Mouse (Mus musculus): ENCODE measurements around the gene Syt2. TPM values are rescaled to one million over a fixed set of nuclear protein-coding genes. Genes with fewer than 3 reads are reported as not detected.

Syt2 gene
- polyA plus RNA-seq, 1 experiment from 2014 or later, result 0.58 TPM

GRCm38 (mm10) chr1:134764831-134765458 lies 118.5 kb downstream of the Syt2 start:
- ATAC-seq (replicated peaks; ENCODE audit: low FRiP score, low read depth) (peak; percentile 47; the same call in 1 of the 2 replicates), DNase-seq (ENCODE audit: low spot score) (peak; percentile 87)
- WGBS, result 13% methylated on average over 7 of the region's 7 CpGs
- Histone ChIP-seq H3K36me3 (ENCODE audit: insufficient read depth, low read length) (no peaks in the 10 kb centered on the region), H3K9me3 (replicated peaks; ENCODE audit: low read length) (no peaks in the 10 kb centered on the region), H3K4me3 (replicated peaks; ENCODE audit: low read depth, low read length) (no peak overlapping the region), H3K27me3 (ENCODE audit: insufficient read depth, low read length) (no peaks in the 10 kb centered on the region), H3K4me1 (replicated peaks; ENCODE audit: insufficient read depth, low read length) (no peaks in the 10 kb centered on the region; the same call in 1 of the 2 replicates), H3K9ac (ENCODE audit: low read depth, low read length) (no peak overlapping the region), H3K4me2 (ENCODE audit: low read length) (no peak overlapping the region), H3K27ac (peak overlapping the region; percentile 51)
- TF ChIP-seq CTCF (IDR thresholded peaks at IDR 0.05; ENCODE audit: low read depth), result no peak; the same call in 1 of the 2 replicates

- no peak overlapping the region for H3K4me2 ChIP-seq (ENCODE audit: low read length)
- no peaks in the 10 kb centered on the region for H3K9me3 ChIP-seq (replicated peaks; ENCODE audit: low read length)
- no peak overlapping the region for H3K27ac ChIP-seq
- no peaks in the 10 kb centered on the region for H3K27me3 ChIP-seq (ENCODE audit: insufficient read depth, low read length)
- no peaks in the 10 kb centered on the region for H3K36me3 ChIP-seq (ENCODE audit: insufficient read depth, low read length)
- H3K4me3 ChIP-seq (replicated peaks; ENCODE audit: low read depth, low read length), result no peak overlapping the region
- DNase-seq (ENCODE audit: low spot score) (no peak), ATAC-seq (replicated peaks; ENCODE audit: low FRiP score, low read depth) (no peak)
- no peak for TF ChIP-seq CTCF (IDR thresholded peaks at IDR 0.05; ENCODE audit: low read depth)
- WGBS, result 59% methylated on average over 4 of the region's 4 CpGs
- 0 out of 2 replicates have a peak, but pooled peaks cover under 1% of the 10 kb centered on the region for H3K4me1 ChIP-seq (replicated peaks; ENCODE audit: insufficient read depth, low read length)
- no peak overlapping the region for H3K9ac ChIP-seq (ENCODE audit: low read depth, low read length)
Observed at GRCm38 (mm10) chr1:134766448-134766847, 120.0 kb downstream of the Syt2 start.

- no peak for ATAC-seq (replicated peaks; ENCODE audit: low FRiP score, low read depth)
- 98% methylated on average over 5 of the region's 5 CpGs for WGBS
- Histone ChIP-seq H3K4me1 (replicated peaks; ENCODE audit: insufficient read depth, low read length) (peaks cover 14% of the 10 kb centered on the region), H3K4me2 (ENCODE audit: low read length) (no peak overlapping the region), H3K9ac (ENCODE audit: low read depth, low read length) (no peak overlapping the region), H3K27ac (peak overlapping the region; percentile 39; the same call in 1 of the 2 replicates), H3K27me3 (ENCODE audit: insufficient read depth, low read length) (no peaks in the 10 kb centered on the region), H3K9me3 (replicated peaks; ENCODE audit: low read length) (no peaks in the 10 kb centered on the region), H3K4me3 (replicated peaks; ENCODE audit: low read depth, low read length) (no peak overlapping the region), H3K36me3 (ENCODE audit: insufficient read depth, low read length) (no peaks in the 10 kb centered on the region)
- TF ChIP-seq CTCF (IDR thresholded peaks at IDR 0.05; ENCODE audit: low read depth), result no peak
- no peak for DNase-seq (ENCODE audit: low spot score)
Observed at GRCm38 (mm10) chr1:134770312-134770711, 123.8 kb downstream of the Syt2 start.

- DNase-seq (ENCODE audit: low spot score) (peak; percentile 90), ATAC-seq (replicated peaks; ENCODE audit: low FRiP score, low read depth) (peak; percentile 65; the same call in 1 of the 2 replicates)
- 36% methylated on average over 6 of the region's 6 CpGs for WGBS
- Histone ChIP-seq H3K9ac (ENCODE audit: low read depth, low read length) (no peak overlapping the region), H3K27ac (peak overlapping the region; percentile 38), H3K4me3 (replicated peaks; ENCODE audit: low read depth, low read length) (no peak overlapping the region), H3K9me3 (replicated peaks; ENCODE audit: low read length) (no peaks in the 10 kb centered on the region), H3K4me2 (ENCODE audit: low read length) (no peak overlapping the region), H3K27me3 (ENCODE audit: insufficient read depth, low read length) (no peaks in the 10 kb centered on the region), H3K36me3 (ENCODE audit: insufficient read depth, low read length) (no peaks in the 10 kb centered on the region), H3K4me1 (replicated peaks; ENCODE audit: insufficient read depth, low read length) (peaks cover 14% of the 10 kb centered on the region)
- TF ChIP-seq CTCF (IDR thresholded peaks at IDR 0.05; ENCODE audit: low read depth), result no peak
Observed at GRCm38 (mm10) chr1:134771353-134771752, 124.9 kb downstream of the Syt2 start.

- DNase-seq (ENCODE audit: low spot score) (no peak), ATAC-seq (replicated peaks; ENCODE audit: low FRiP score, low read depth) (no peak)
- no peak overlapping the region for H3K4me2 ChIP-seq (ENCODE audit: low read length)
- no peaks in the 10 kb centered on the region for H3K9me3 ChIP-seq (replicated peaks; ENCODE audit: low read length)
- no peaks in the 10 kb centered on the region for H3K36me3 ChIP-seq (ENCODE audit: insufficient read depth, low read length)
- no peaks in the 10 kb centered on the region for H3K27me3 ChIP-seq (ENCODE audit: insufficient read depth, low read length)
- 81% methylated on average over 7 of the region's 7 CpGs for WGBS
- peaks cover 14% of the 10 kb centered on the region for H3K4me1 ChIP-seq (replicated peaks; ENCODE audit: insufficient read depth, low read length)
- H3K27ac ChIP-seq, result peak overlapping the region; percentile 38; the same call in 1 of the 2 replicates
- no peak overlapping the region for H3K9ac ChIP-seq (ENCODE audit: low read depth, low read length)
- H3K4me3 ChIP-seq (replicated peaks; ENCODE audit: low read depth, low read length), result no peak overlapping the region
- TF ChIP-seq CTCF (IDR thresholded peaks at IDR 0.05; ENCODE audit: low read depth), result no peak
Observed at GRCm38 (mm10) chr1:134771999-134772398, 125.5 kb downstream of the Syt2 start.

- ATAC-seq (replicated peaks; ENCODE audit: low FRiP score, low read depth) (no peak), DNase-seq (ENCODE audit: low spot score) (no peak)
- no peak overlapping the region for H3K9ac ChIP-seq (ENCODE audit: low read depth, low read length)
Observed at GRCm38 (mm10) chr1:134772821-134773220, 126.3 kb downstream of the Syt2 start.

More at GRCm38 (mm10) chr1:134772821-134773220, 126.3 kb downstream of the Syt2 start:
- no peak overlapping the region for H3K4me2 ChIP-seq (ENCODE audit: low read length)
- H3K27ac ChIP-seq, result no peak overlapping the region
- no peaks in the 10 kb centered on the region for H3K9me3 ChIP-seq (replicated peaks; ENCODE audit: low read length)
- 65% methylated on average over 3 of the region's 3 CpGs for WGBS
- peaks cover 14% of the 10 kb centered on the region for H3K4me1 ChIP-seq (replicated peaks; ENCODE audit: insufficient read depth, low read length)
- H3K4me3 ChIP-seq (replicated peaks; ENCODE audit: low read depth, low read length), result no peak overlapping the region
- no peaks in the 10 kb centered on the region for H3K27me3 ChIP-seq (ENCODE audit: insufficient read depth, low read length)
- H3K36me3 ChIP-seq (ENCODE audit: insufficient read depth, low read length), result no peaks in the 10 kb centered on the region
- no peak for TF ChIP-seq CTCF (IDR thresholded peaks at IDR 0.05; ENCODE audit: low read depth)
